Mouse (Mus musculus): ENCODE measurements around the gene Myoz1. TPM values are rescaled to one million over a fixed set of nuclear protein-coding genes. Genes with fewer than 3 reads are reported as not detected.

Myoz1 gene
- polyA plus RNA-seq, 1 experiment from 2014 or later = 2.8 TPM

- Histone ChIP-seq H3K4me1 (peaks cover 11% of the 10 kb centered on the region; the same call in 1 of the 2 replicates), H3K9ac (no peak overlapping the region), H3K4me3 (no peak overlapping the region), H3K27ac (no peak overlapping the region), H3K4me2 (replicated peaks) (no peak overlapping the region), H3K36me3 (0 out of 2 replicates have a peak, but pooled peaks cover 4% of the 10 kb centered on the region), H3K27me3 (no peaks in the 10 kb centered on the region), H3K9me3 (no peaks in the 10 kb centered on the region)
- ATAC-seq (ENCODE audit: low FRiP score, low read depth) = no peak
- 60% methylated on average over 2 of the region's 2 CpGs for WGBS
Observed at GRCm38 (mm10) chr14:20626447-20626846, 29.9 kb downstream of the Myoz1 start.

DNA sequence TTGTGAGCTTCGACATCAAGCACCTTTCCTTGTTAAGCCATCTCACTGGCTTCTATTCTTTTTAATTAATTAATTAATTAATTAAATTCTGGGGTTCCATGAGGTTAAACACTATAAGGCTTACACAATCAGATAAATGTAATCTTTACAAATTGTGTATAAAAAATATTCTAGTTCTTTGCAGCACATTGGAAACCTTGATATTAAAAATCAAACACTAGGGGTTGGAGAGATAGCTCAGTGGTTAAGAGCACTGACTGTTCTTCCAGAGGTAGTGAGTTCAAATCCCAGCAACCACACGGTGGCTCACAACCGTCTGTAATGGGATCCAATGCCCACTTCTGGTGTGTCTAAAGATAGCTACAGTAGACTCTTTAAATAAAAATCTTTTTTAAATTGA is 33.4 kb downstream of the Myoz1 start:
- Histone ChIP-seq H3K27me3 (no peaks in the 10 kb centered on the region), H3K27ac (no peak overlapping the region), H3K4me3 (no peak overlapping the region), H3K9me3 (no peaks in the 10 kb centered on the region), H3K4me2 (replicated peaks) (no peak overlapping the region), H3K9ac (no peak overlapping the region), H3K36me3 (peaks cover 5% of the 10 kb centered on the region; the same call in 1 of the 2 replicates), H3K4me1 (peaks cover 20% of the 10 kb centered on the region)
- no peak for ATAC-seq (ENCODE audit: low FRiP score, low read depth)
- WGBS = 93% methylated on average over 3 of the region's 3 CpGs

DNA sequence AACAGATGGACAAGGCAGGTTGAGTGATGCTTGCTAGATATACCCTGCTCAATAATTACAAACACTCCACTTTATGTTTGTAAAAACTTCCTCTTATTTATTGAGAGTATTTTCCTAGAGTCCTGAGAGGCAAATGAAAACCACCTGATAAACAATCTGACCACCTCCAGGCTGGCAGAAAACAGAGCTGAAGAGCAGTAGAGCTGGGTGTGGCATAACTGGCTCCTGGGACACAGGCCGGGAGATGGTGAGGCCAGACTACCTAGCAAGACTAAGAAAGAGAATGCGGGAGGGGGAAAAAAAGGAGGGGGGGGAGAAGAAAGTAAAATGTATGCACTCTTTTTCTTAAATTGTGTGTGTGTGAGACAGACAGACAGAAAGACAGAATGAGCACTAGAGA is 33.9 kb downstream of the Myoz1 start:
- peaks cover 5% of the 10 kb centered on the region; the same call in 1 of the 2 replicates for H3K36me3 ChIP-seq

DNA sequence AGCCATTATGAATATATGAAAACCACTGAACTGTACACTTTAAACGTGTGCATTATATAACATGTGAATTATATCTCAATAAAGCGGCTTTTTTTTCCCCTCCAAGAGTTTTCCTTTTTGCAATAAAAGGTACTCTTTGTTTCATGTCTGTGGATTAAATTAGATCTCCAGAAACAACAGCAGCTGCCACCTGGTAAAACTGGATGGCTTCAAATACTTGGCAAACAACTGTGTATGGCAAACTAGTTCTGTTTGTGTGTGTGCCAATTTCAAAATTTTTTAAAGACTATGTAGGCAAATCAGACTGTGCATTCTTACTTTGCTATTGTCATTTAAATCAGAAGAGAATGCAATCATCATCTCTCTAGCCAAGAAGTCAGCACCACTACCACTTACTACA is 34.4 kb downstream of the Myoz1 start:
- H3K9me3 ChIP-seq = no peaks in the 10 kb centered on the region
- no peak overlapping the region for H3K27ac ChIP-seq
- ATAC-seq (ENCODE audit: low FRiP score, low read depth) = no peak
- peaks cover 20% of the 10 kb centered on the region for H3K4me1 ChIP-seq
- H3K27me3 ChIP-seq = no peaks in the 10 kb centered on the region
- WGBS = 69% methylated on average over 2 of the region's 2 CpGs
- no peak overlapping the region for H3K4me2 ChIP-seq (replicated peaks)
- H3K9ac ChIP-seq = no peak overlapping the region
- peaks cover 5% of the 10 kb centered on the region; the same call in 1 of the 2 replicates for H3K36me3 ChIP-seq
- no peak overlapping the region for H3K4me3 ChIP-seq

More for the DNA sequence above, 33.9 kb downstream of the Myoz1 start:
- 77% methylated on average over 2 of the region's 2 CpGs for WGBS
- peaks cover 20% of the 10 kb centered on the region for H3K4me1 ChIP-seq
- H3K27ac ChIP-seq = no peak overlapping the region
- H3K4me3 ChIP-seq = no peak overlapping the region
- no peaks in the 10 kb centered on the region for H3K9me3 ChIP-seq
- no peak overlapping the region for H3K9ac ChIP-seq
- no peak for ATAC-seq (ENCODE audit: low FRiP score, low read depth)
- H3K27me3 ChIP-seq = no peaks in the 10 kb centered on the region
- H3K4me2 ChIP-seq (replicated peaks) = no peak overlapping the region

GRCm38 (mm10) chr14:20619131-20619530 is 37.2 kb downstream of the Myoz1 start:
- Histone ChIP-seq H3K27me3 (no peaks in the 10 kb centered on the region), H3K27ac (no peak overlapping the region; the same call in 1 of the 2 replicates), H3K9ac (no peak overlapping the region), H3K9me3 (no peaks in the 10 kb centered on the region), H3K4me3 (no peak overlapping the region), H3K4me2 (replicated peaks) (no peak overlapping the region), H3K4me1 (peaks cover 19% of the 10 kb centered on the region; the same call in 1 of the 2 replicates), H3K36me3 (peaks cover 5% of the 10 kb centered on the region; the same call in 1 of the 2 replicates)
- ATAC-seq (ENCODE audit: low FRiP score, low read depth) = no peak

DNA sequence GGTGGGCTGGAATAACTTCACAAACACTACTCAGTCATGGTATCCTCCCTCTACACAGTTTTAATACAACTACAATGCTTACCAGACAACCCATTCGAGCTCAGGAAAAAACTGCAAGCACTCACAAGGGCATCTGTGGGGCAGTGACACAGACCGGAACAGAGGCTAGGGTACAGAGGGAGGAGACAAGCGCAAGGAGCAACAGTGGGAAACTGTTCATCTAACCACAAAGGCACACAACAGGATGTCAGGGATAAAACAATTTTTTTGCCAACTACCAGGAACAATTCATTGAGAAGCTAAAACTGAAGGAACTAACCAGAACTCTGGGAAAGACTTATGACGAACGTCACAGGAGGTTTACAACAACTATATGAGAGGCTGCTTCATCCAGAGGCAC is 38.1 kb downstream of the Myoz1 start:
- Histone ChIP-seq H3K4me1 (peaks cover 19% of the 10 kb centered on the region; the same call in 1 of the 2 replicates), H3K9me3 (no peaks in the 10 kb centered on the region), H3K27me3 (no peaks in the 10 kb centered on the region), H3K27ac (no peak overlapping the region; the same call in 1 of the 2 replicates), H3K36me3 (peaks cover 5% of the 10 kb centered on the region; the same call in 1 of the 2 replicates), H3K4me3 (no peak overlapping the region), H3K4me2 (replicated peaks) (no peak overlapping the region), H3K9ac (no peak overlapping the region)
- ATAC-seq (ENCODE audit: low FRiP score, low read depth) = no peak
- 78% methylated on average over 5 of the region's 5 CpGs for WGBS

DNA sequence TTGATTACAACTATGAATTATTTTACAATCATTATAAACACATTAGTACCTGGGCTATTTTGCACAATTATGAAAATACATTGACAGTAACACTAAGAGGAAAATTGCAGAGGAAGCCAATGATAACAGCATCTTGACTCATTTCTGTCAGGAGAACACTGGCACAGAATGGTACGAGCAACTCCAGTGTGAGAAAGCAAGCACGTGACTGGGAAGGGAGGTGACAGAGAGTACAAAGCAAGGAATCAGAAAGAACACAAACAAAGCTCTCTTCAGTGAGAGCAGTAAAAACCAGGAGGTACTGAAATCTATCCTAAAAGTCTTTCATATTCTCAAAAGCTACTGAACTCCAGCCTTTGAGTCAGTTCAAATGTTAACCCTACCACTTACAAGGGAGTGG is 39.9 kb downstream of the Myoz1 start:
- no peak overlapping the region for H3K4me2 ChIP-seq (replicated peaks)
- no peak overlapping the region for H3K9ac ChIP-seq
- no peak for ATAC-seq (ENCODE audit: low FRiP score, low read depth)
- no peak overlapping the region for H3K4me3 ChIP-seq
- H3K4me1 ChIP-seq = peaks cover 12% of the 10 kb centered on the region; the same call in 1 of the 2 replicates
- no peak overlapping the region for H3K27ac ChIP-seq
- H3K36me3 ChIP-seq = peaks cover 5% of the 10 kb centered on the region; the same call in 1 of the 2 replicates
- H3K9me3 ChIP-seq = no peaks in the 10 kb centered on the region
- H3K27me3 ChIP-seq = no peaks in the 10 kb centered on the region
- 45% methylated on average over 2 of the region's 2 CpGs for WGBS

DNA sequence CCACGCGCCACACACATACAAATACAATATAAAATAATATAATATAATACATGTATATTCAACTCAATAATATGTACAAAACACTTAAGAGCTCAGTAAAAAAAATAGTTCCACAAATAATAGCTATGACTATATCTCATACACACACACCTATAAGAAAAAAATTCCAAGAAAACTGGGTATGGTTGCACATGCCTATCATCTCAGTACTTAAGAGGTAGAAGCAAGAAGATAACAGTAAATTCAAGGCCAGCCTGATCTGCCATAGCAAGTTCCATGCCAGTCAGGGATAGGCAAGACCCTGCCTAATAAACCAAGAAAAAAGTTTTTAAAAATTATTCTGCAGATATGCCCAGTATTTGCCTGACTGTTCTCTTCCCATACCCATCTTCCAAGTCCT is 41.3 kb downstream of the Myoz1 start:
- no peak overlapping the region for H3K4me2 ChIP-seq (replicated peaks)
- H3K4me1 ChIP-seq = peaks cover 12% of the 10 kb centered on the region; the same call in 1 of the 2 replicates
- no peaks in the 10 kb centered on the region for H3K27me3 ChIP-seq
- 100% methylated on average over 2 of the region's 2 CpGs for WGBS
- H3K9ac ChIP-seq = no peak overlapping the region
- peaks cover 1% of the 10 kb centered on the region; the same call in 1 of the 2 replicates for H3K36me3 ChIP-seq
- no peak for ATAC-seq (ENCODE audit: low FRiP score, low read depth)
- H3K9me3 ChIP-seq = no peaks in the 10 kb centered on the region
- no peak overlapping the region for H3K27ac ChIP-seq
- H3K4me3 ChIP-seq = no peak overlapping the region

DNA sequence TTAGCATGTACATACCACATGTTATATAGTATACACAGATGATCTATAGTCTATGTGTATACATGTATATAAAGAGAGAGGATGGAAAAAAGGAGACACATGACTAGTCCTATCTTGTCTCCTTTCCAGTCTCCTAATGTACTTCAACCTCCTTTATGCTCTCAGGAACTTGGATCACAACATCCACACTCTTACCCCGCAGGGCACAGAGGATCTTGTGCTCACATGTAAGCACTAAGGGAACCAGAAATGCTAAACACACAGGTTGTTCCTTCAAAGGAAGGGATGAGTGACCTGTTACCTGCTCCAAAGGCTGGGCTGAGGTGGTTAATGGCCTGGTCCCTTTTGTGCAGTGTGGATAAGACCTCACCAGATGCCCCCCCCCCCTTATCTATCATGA is 43.5 kb downstream of the Myoz1 start:
- no peak overlapping the region for H3K27ac ChIP-seq
- H3K9me3 ChIP-seq = no peaks in the 10 kb centered on the region
- no peak overlapping the region for H3K9ac ChIP-seq
- no peak for ATAC-seq (ENCODE audit: low FRiP score, low read depth)
- H3K4me3 ChIP-seq = no peak overlapping the region
- no peaks in the 10 kb centered on the region for H3K36me3 ChIP-seq
- WGBS = 90% methylated on average over 1 of the region's 1 CpGs
- H3K4me1 ChIP-seq = 0 out of 2 replicates have a peak, but pooled peaks cover 3% of the 10 kb centered on the region
- no peaks in the 10 kb centered on the region for H3K27me3 ChIP-seq
- no peak overlapping the region for H3K4me2 ChIP-seq (replicated peaks)

- Histone ChIP-seq H3K4me2 (replicated peaks) (no peak overlapping the region), H3K27ac (no peak overlapping the region)
- WGBS = 81% methylated on average over 4 of the region's 4 CpGs
Observed at GRCm38 (mm10) chr14:20610146-20610545, 46.2 kb downstream of the Myoz1 start.

GRCm38 (mm10) chr14:20609519-20609918 is 46.8 kb downstream of the Myoz1 start:
- Histone ChIP-seq H3K36me3 (peaks cover 13% of the 10 kb centered on the region), H3K27me3 (no peaks in the 10 kb centered on the region), H3K4me3 (no peak overlapping the region), H3K9me3 (no peaks in the 10 kb centered on the region), H3K27ac (no peak overlapping the region), H3K4me1 (no peaks in the 10 kb centered on the region), H3K9ac (no peak overlapping the region), H3K4me2 (replicated peaks) (no peak overlapping the region)
- 79% methylated on average over 3 of the region's 3 CpGs for WGBS
- no peak for ATAC-seq (ENCODE audit: low FRiP score, low read depth)

More at GRCm38 (mm10) chr14:20610146-20610545, 46.2 kb downstream of the Myoz1 start:
- Histone ChIP-seq H3K27me3 (no peaks in the 10 kb centered on the region), H3K36me3 (peaks cover 13% of the 10 kb centered on the region), H3K4me1 (no peaks in the 10 kb centered on the region), H3K9ac (no peak overlapping the region), H3K9me3 (no peaks in the 10 kb centered on the region), H3K4me3 (no peak overlapping the region)
- ATAC-seq (ENCODE audit: low FRiP score, low read depth) = no peak

GRCm38 (mm10) chr14:20607396-20608126 is 48.8 kb downstream of the Myoz1 start:
- 83% methylated on average over 9 of the region's 9 CpGs for WGBS
- Histone ChIP-seq H3K4me1 (no peaks in the 10 kb centered on the region), H3K9ac (no peak overlapping the region), H3K9me3 (no peaks in the 10 kb centered on the region), H3K27me3 (no peaks in the 10 kb centered on the region), H3K4me2 (replicated peaks) (no peak overlapping the region), H3K4me3 (no peak overlapping the region), H3K27ac (no peak overlapping the region), H3K36me3 (peaks cover 17% of the 10 kb centered on the region)
- no peak for ATAC-seq (ENCODE audit: low FRiP score, low read depth)

Measured in limb, embryonic 13.5 days (tissue).